Mouse (Mus musculus) T-cell, adult 2 months (primary cell): ENCODE measurements around the gene Rpl29.

Source experiments
- DNase-seq: peaks from one replicate; pipeline ENCODE4 v3.0.0; 2022; ENCODE audit warnings: low spot score

Rpl29 gene

DNA sequence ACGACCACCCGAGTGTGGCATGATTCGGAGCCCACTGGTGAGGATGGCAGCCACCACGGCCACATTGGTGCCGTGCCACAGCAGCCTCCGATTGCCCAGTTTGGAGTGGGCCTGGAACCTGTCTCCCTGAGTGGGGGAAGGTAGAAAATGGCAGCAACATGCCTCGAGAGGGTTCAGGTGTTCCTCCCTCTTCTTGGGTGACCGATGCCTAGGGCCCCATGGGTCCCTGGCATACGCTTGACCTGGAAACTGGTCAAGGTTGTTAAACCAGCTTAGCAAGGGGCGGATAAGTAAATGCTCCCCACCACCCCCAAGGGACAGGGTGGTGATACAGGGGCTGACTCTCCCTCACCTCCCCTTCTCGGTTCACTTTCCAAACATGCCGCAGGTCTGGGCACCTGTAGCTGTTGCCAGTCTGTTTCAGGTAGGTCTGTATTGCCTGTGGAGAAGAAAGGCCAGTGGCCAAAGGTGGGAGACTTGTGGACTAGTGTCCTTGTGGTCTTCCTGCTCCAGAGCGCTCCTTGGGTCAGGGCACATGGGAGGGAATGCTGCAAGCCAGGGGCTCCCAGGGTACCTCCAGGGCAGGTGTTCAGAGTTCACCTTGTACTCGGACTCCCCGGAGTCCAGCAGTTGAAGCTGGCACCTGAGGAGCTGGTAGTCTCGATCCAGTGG lies 44.0 kb downstream of the Rpl29 start:
- no peak for DNase-seq

GRCm38 (mm10) chr9:106473753-106474105 lies 44.5 kb downstream of the Rpl29 start:
- no peak for DNase-seq

GRCm38 (mm10) chr9:106474456-106474855 lies 45.2 kb downstream of the Rpl29 start:
- DNase-seq = peak; percentile 56

- DNase-seq = peak; percentile 1
Measured at GRCm38 (mm10) chr9:106475046-106475445, 45.8 kb downstream of the Rpl29 start.

DNA sequence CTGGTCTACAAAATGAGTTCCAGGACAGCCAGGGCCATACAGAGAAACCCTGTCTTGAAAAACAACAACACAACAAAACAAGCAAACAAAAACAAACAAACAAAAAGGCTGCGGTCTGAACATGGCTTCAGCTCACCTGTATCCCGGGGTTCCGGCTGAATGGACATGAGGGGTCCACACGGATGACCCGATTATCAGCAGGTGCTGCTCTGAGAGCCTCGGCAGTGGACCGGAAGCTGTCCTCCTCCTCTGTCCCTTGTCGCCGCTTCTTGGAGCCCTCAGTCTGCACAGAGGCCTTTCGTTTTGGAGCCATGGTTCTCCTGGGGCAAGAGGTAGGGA lies 46.4 kb downstream of the Rpl29 start, which contains the start of gene Rrp9:
TSS of gene Rrp9 (plus strand) at position 301 of the 339 bp plus-strand sequence.
- DNase-seq = no peak

- DNase-seq = peak; percentile 67
Measured at GRCm38 (mm10) chr9:106476002-106476923, 47.0 kb downstream of the Rpl29 start.

DNA sequence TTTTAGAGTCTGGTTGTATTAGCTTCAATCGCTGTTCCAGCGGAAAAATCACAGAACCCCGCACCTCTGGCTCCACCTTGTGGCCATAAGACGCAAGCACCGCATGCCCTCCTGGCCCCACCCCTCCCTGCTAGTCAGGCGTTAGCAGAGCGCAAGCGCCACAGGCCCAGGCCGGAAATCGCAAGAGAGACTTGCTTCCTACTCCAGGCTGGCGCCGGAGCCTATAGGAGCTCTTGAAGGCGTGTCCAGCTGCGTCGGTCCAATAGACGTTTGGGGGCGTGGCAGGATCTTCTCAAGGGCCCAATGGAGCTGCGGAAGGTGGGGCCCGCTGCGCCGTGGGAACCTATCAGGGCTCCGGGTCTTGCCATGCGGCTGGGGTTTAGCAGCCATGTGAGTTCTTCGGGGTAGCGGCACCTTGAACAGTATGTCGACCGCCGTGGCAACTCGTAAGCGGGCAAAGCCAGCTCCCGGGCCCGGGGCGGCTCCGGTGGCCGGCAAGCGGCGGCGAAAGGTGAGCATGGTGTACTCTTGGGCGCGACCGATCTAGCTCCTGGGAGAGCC lies 47.8 kb downstream of the Rpl29 start, which contains the start of gene Parp3:
TSS of gene Parp3 (minus strand) at position 26 of the 561 bp plus-strand sequence.
- peak; percentile 100 for DNase-seq

- no peak for DNase-seq
Measured at GRCm38 (mm10) chr9:106477649-106478048, 48.4 kb downstream of the Rpl29 start.

DNA sequence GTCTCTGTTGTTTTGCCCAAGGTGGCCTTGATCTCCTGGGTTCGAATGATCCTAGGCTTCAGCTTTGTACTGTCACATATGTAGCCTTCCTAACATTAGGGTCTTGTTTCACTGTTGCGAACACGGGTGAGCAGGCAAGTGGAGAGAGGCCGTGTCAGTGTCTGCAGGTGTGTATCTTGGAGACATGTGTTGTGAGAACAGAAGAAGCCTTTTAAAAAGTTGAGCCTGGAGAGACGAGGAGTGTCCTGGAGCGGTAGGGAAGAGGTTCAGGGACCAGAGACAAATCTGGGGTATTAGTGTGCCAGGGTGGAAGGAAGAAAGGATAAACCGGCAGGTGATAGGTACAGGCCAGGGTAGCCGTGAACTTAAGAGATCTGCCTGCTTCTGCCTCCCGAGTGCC lies 48.8 kb downstream of the Rpl29 start:
- no peak for DNase-seq

- DNase-seq = no peak
Measured at GRCm38 (mm10) chr9:106480541-106480940, 51.3 kb downstream of the Rpl29 start.

- DNase-seq = no peak
Measured at GRCm38 (mm10) chr9:106481075-106481474, 51.8 kb downstream of the Rpl29 start.
